Mouse (Mus musculus) midbrain, embryonic 13.5 days (tissue): ENCODE data around the gene Poll. TPM values are rescaled to one million over a fixed set of nuclear protein-coding genes. Genes with fewer than 3 reads are reported as not detected.

Experiments used
- ATAC-seq: fragments of 200-750 bp; cut with Nextera tagmentation; 2 replicates; pipeline ENCODE4 v1.8.0; 2017; ENCODE audit warnings: mild to moderate bottlenecking, moderate TSS enrichment, moderate library complexity
- H3K27ac ChIP-seq: fragments of 300-500 bp; sonication (generic); 2 replicates; pipeline ENCODE4 v1.5.1; 2015; ENCODE audit warnings: inconsistent platforms, mild to moderate bottlenecking, moderate library complexity
- H3K27me3 ChIP-seq: fragments of 300-500 bp; sonication (generic); 2 replicates; pipeline ENCODE4 v1.6.1; 2015; ENCODE audit warnings: mild to moderate bottlenecking, inconsistent platforms
- H3K36me3 ChIP-seq: fragments of 300-500 bp; sonication (generic); 2 replicates; pipeline ENCODE4 v1.6.1; 2015; ENCODE audit warnings: mild to moderate bottlenecking, inconsistent platforms
- H3K4me1 ChIP-seq: fragments of 300-500 bp; sonication (generic); replicated peaks from 2 replicates; pipeline ENCODE4 v1.6.1; 2015; ENCODE audit warnings: inconsistent platforms
- H3K4me2 ChIP-seq: fragments of 300-500 bp; sonication (generic); replicated peaks from 2 replicates; pipeline ENCODE4 v1.6.1; 2015; ENCODE audit warnings: moderate library complexity, mild to moderate bottlenecking, inconsistent platforms
- H3K4me3 ChIP-seq: fragments of 300-500 bp; sonication (generic); replicated peaks from 2 replicates; pipeline ENCODE4 v1.5.1; 2015; ENCODE audit warnings: mild to moderate bottlenecking, inconsistent platforms
- H3K9ac ChIP-seq: fragments of 300-500 bp; sonication (generic); replicated peaks from 2 replicates; pipeline ENCODE4 v1.6.1; 2015; ENCODE audit warnings: mild to moderate bottlenecking, inconsistent platforms
- H3K9me3 ChIP-seq: fragments of 300-500 bp; sonication (generic); 2 replicates; pipeline ENCODE4 v1.6.1; 2016; ENCODE audit warnings: mild to moderate bottlenecking, inconsistent platforms
- WGBS: fragments of 180-500 bp; shearing (Covaris S2); methylation state at CpG from one replicate; pipeline ENCODE4 v1.1.7; 2015; 5-methylcytosine and 5-hydroxymethylcytosine counted together
- polyA plus RNA-seq: library from polyadenylated mRNA; unstranded; fragments of >200 nt; fragmentation: Nextera tagmentation; extraction: Ambion mirVana; gene quantifications from 2 replicates; pipeline ENCODE4 v1.2.1, GENCODE M21; 2015

Gene Poll
- polyA plus RNA-seq, 1 experiment from 2014 or later = 16.6 TPM

GRCm38 (mm10) chr19:45529294-45529693, 31.0 kb downstream of the Poll start:
- no peak overlapping the region for H3K4me3 ChIP-seq
- no peak for ATAC-seq
- H3K9ac ChIP-seq = no peak overlapping the region
- peaks cover 56% of the 10 kb centered on the region for H3K36me3 ChIP-seq
- H3K4me2 ChIP-seq = no peak overlapping the region
- H3K27ac ChIP-seq = no peak overlapping the region
- no peaks in the 10 kb centered on the region for H3K27me3 ChIP-seq
- H3K4me1 ChIP-seq = no peaks in the 10 kb centered on the region
- H3K9me3 ChIP-seq = no peaks in the 10 kb centered on the region
- 89% methylated on average over 5 of the region's 5 CpGs for WGBS

GRCm38 (mm10) chr19:45527931-45528534, 32.3 kb downstream of the Poll start:
- no peak for ATAC-seq
- no peaks in the 10 kb centered on the region for H3K4me1 ChIP-seq
- H3K36me3 ChIP-seq = peaks cover 69% of the 10 kb centered on the region
- no peaks in the 10 kb centered on the region for H3K9me3 ChIP-seq
- 95% methylated on average over 10 of the region's 10 CpGs for WGBS
- H3K27ac ChIP-seq = no peak overlapping the region
- no peaks in the 10 kb centered on the region for H3K27me3 ChIP-seq
- no peak overlapping the region for H3K4me3 ChIP-seq
- H3K4me2 ChIP-seq = no peak overlapping the region
- no peak overlapping the region for H3K9ac ChIP-seq

- H3K36me3 ChIP-seq = peaks cover 75% of the 10 kb centered on the region
Observed at GRCm38 (mm10) chr19:45527382-45527781, 32.9 kb downstream of the Poll start.

GRCm38 (mm10) chr19:45516264-45516663, 44.1 kb downstream of the Poll start:
- Histone ChIP-seq H3K9ac (no peak overlapping the region), H3K27me3 (no peaks in the 10 kb centered on the region), H3K36me3 (peaks cover 77% of the 10 kb centered on the region), H3K4me2 (no peak overlapping the region), H3K4me1 (0 out of 2 replicates have a peak, but pooled peaks cover 3% of the 10 kb centered on the region), H3K4me3 (no peak overlapping the region), H3K9me3 (no peaks in the 10 kb centered on the region), H3K27ac (no peak overlapping the region)
- ATAC-seq = no peak
- WGBS = 97% methylated on average over 12 of the region's 12 CpGs

More at GRCm38 (mm10) chr19:45527382-45527781, 32.9 kb downstream of the Poll start:
- Histone ChIP-seq H3K9me3 (no peaks in the 10 kb centered on the region), H3K27me3 (no peaks in the 10 kb centered on the region), H3K4me1 (no peaks in the 10 kb centered on the region), H3K9ac (no peak overlapping the region), H3K4me2 (no peak overlapping the region), H3K4me3 (no peak overlapping the region), H3K27ac (no peak overlapping the region)
- WGBS = 90% methylated on average over 7 of the region's 7 CpGs
- no peak for ATAC-seq

- no peaks in the 10 kb centered on the region for H3K27me3 ChIP-seq
Observed at GRCm38 (mm10) chr19:45515341-45515740, 45.0 kb downstream of the Poll start.

GRCm38 (mm10) chr19:45511406-45511805, 48.9 kb downstream of the Poll start:
- H3K27ac ChIP-seq = no peak overlapping the region
- H3K4me1 ChIP-seq = 0 out of 2 replicates have a peak, but pooled peaks cover 3% of the 10 kb centered on the region
- H3K36me3 ChIP-seq = peaks cover 35% of the 10 kb centered on the region
- WGBS = 74% methylated on average over 4 of the region's 4 CpGs
- no peaks in the 10 kb centered on the region for H3K9me3 ChIP-seq
- no peak for ATAC-seq
- no peaks in the 10 kb centered on the region for H3K27me3 ChIP-seq
- no peak overlapping the region for H3K4me3 ChIP-seq
- H3K4me2 ChIP-seq = no peak overlapping the region
- H3K9ac ChIP-seq = no peak overlapping the region

More at GRCm38 (mm10) chr19:45515341-45515740, 45.0 kb downstream of the Poll start:
- Histone ChIP-seq H3K9ac (no peak overlapping the region), H3K9me3 (no peaks in the 10 kb centered on the region), H3K4me3 (no peak overlapping the region), H3K36me3 (peaks cover 68% of the 10 kb centered on the region), H3K4me2 (no peak overlapping the region), H3K4me1 (0 out of 2 replicates have a peak, but pooled peaks cover 3% of the 10 kb centered on the region), H3K27ac (no peak overlapping the region)
- 92% methylated on average over 2 of the region's 2 CpGs for WGBS
- no peak for ATAC-seq

GRCm38 (mm10) chr19:45510680-45511079, 49.7 kb downstream of the Poll start:
- H3K9ac ChIP-seq = no peak overlapping the region
- no peaks in the 10 kb centered on the region for H3K27me3 ChIP-seq
- H3K4me3 ChIP-seq = no peak overlapping the region
- no peak for ATAC-seq
- peaks cover 28% of the 10 kb centered on the region for H3K36me3 ChIP-seq
- 86% methylated on average over 3 of the region's 3 CpGs for WGBS
- H3K9me3 ChIP-seq = no peaks in the 10 kb centered on the region
- H3K4me2 ChIP-seq = no peak overlapping the region
- H3K4me1 ChIP-seq = 0 out of 2 replicates have a peak, but pooled peaks cover 3% of the 10 kb centered on the region
- H3K27ac ChIP-seq = no peak overlapping the region

- Histone ChIP-seq H3K9ac (no peak overlapping the region), H3K4me3 (no peak overlapping the region), H3K36me3 (peaks cover 12% of the 10 kb centered on the region), H3K4me2 (no peak overlapping the region), H3K27me3 (no peaks in the 10 kb centered on the region), H3K27ac (no peak overlapping the region), H3K9me3 (no peaks in the 10 kb centered on the region), H3K4me1 (0 out of 2 replicates have a peak, but pooled peaks cover 3% of the 10 kb centered on the region)
- 77% methylated on average over 19 of the region's 19 CpGs for WGBS
- ATAC-seq = no peak
Observed at GRCm38 (mm10) chr19:45507531-45507930, 52.8 kb downstream of the Poll start.

GRCm38 (mm10) chr19:45505446-45505845, 54.9 kb downstream of the Poll start:
- Histone ChIP-seq H3K4me3 (no peak overlapping the region), H3K9me3 (no peaks in the 10 kb centered on the region), H3K36me3 (peaks cover 7% of the 10 kb centered on the region), H3K4me2 (no peak overlapping the region), H3K27ac (no peak overlapping the region), H3K4me1 (no peaks in the 10 kb centered on the region), H3K27me3 (no peaks in the 10 kb centered on the region), H3K9ac (no peak overlapping the region)
- 86% methylated on average over 7 of the region's 7 CpGs for WGBS
- ATAC-seq = no peak

Other genes with a start within 250 kb of the Poll start
- 62.7 and 63.5 TPM in 2 replicates for gene Btrc, start 196.8 kb downstream of the Poll start, polyA plus RNA-seq
- 50.0 and 57.1 TPM in 2 replicates for gene Gm17018, start 84 bp upstream of the Poll start, polyA plus RNA-seq
- gene Fbxw4, start 99.8 kb upstream of the Poll start, polyA plus RNA-seq = 3.8 and 5.5 TPM in 2 replicates
- 2.1 and 2.8 TPM in 2 replicates for gene Fgf8, start 182.4 kb upstream of the Poll start, polyA plus RNA-seq
- gene Npm3, start 189.1 kb upstream of the Poll start, polyA plus RNA-seq = 6.2 and 7.8 TPM in 2 replicates
- gene Mgea5, start 223.3 kb upstream of the Poll start, polyA plus RNA-seq = 96.2 and 102 TPM in 2 replicates